Mouse (Mus musculus) liver, adult 2 months (tissue): Measurements from ENCODE around the gene Fgfr2.

ENCODE experiments used
- CTCF ChIP-seq: fragments of 200-500 bp; IDR thresholded peaks from 2 replicates; pipeline ENCODE4 v1.5.1; 2011; ENCODE audit warnings: low read depth, low read length, control low read depth
- POLR2A ChIP-seq: fragments of 200-500 bp; IDR thresholded peaks from 2 replicates; pipeline ENCODE4 v1.6.1; 2011; ENCODE audit warnings: low read length, control low read depth; ENCODE audit not compliant: insufficient read depth; ENCODE audit errors: extremely low read depth

- no peak for TF ChIP-seq CTCF
- TF ChIP-seq POLR2A: no peak
Observed at GRCm38 (mm10) chr7:131826811-131827210, 1296.3 kb downstream of the Fgfr2 start.
